Mouse (Mus musculus) urinary bladder, adult 2 months (tissue): Measurements from ENCODE around the gene Elf2. TPM values are rescaled to one million over a fixed set of nuclear protein-coding genes. Genes with fewer than 3 reads are reported as not detected.
A peak's percentile ranks its signal among the peaks of the same experiment; 100 is the strongest.
"Not testable (repeated sequence)": the region's sequence is repeated elsewhere in the genome, so short reads cannot be mapped to it uniquely, and the experiment has no call there.

Experiments
- DNase-seq: peaks from one replicate; pipeline ENCODE4 v3.0.0; 2022; ENCODE audit warnings: low spot score
- polyA plus RNA-seq: library from polyadenylated mRNA; depleted of rRNA; stranded (reverse); fragments of >200 nt; gene quantifications from 2 replicates; pipeline ENCODE4 v1.2.3, GENCODE M21; 2012

Gene Elf2
- polyA plus RNA-seq, 1 experiment: 52.0 TPM

DNA sequence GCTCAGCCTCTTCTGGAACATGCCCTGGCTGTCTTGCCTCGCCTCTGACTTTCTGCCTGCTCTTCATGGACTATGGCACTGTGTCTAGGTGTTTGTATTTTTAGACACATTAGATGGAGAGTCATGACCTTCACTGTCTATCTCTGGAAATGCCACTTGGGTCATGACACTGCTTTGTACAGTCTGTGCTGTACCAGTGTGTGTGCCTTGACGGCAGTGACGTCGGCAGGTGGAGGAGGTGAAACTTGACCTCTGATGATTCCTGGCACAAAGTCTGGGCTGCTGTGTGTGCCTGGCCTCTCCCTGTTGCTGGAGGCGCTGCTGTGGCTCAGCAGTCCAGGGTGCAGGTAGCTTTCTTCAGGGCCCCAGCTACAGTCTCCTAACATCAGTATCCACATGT is 107.0 kb downstream of the Elf2 start:
- DNase-seq: no peak

DNA sequence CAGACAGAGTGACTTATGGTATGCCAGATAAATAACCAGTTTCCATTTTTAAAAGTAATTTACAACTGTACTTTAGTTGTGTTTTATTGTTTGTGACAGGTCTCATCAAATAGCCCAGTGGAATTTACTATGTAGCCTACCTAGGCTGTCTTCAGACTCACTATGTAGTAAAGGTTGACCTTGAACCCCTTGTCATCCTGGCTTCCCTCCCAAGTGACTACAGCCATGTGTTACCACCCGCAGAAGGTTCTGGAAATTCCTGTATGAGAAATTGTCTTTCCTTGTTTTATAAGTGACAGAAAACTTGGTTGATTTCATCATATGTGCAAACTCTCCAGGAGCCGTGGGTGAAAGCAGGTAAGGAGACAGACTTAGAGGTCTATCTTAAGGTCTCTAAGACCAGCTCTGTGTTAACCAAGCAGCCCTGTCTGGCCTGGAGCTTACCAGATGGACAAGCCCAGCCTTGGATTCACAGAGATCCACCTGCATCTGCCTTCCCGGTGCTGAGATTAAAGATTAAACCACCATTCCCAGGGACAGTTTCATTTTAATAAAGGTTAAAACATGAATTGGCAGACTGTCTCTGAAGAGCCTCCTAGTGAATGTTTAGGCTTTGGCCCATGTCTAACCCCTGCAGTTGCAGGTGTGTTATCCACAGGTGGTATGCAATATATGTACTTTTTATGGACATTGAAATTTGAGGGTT is 108.1 kb downstream of the Elf2 start:
- no peak for DNase-seq

DNA sequence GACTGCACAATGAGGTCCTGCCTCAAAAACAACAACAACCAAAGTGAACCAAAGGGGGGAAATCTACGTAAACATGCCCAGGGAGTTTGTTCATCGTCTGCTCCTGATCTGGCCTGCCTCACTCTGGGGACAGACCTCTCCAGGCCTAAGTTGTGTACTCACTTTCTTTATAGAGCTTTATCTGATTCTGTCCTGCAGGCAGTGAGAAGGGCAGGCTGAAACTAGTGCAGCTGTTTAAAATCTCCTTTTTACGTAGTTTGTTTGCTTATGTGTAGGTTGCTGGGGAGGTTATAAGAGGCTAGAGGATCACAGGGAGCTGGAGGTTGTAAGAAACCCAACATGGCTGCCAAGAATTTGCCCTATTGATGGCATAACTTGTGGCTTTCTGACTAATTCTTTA is 109.0 kb downstream of the Elf2 start:
- DNase-seq: no peak

DNA sequence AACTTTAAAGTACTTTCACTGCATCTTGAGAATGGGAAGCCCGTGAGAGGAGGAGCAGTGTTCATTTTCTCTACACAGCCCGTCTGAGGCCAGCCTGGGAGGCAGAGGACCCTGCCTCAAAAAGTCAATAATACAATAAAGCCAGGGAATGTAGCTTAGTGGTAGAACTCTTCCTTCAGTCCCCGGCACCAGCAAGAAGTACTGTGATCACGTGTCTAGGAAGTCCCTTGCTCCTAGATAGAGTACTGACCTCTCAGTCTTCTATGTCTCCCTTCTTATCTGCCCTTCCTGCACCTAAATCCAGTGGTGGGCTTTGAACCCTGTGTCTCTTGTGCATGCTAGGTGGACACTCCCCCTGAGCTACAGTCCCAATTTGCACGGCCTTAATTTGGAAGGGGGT is 109.6 kb downstream of the Elf2 start:
- no peak for DNase-seq

DNA sequence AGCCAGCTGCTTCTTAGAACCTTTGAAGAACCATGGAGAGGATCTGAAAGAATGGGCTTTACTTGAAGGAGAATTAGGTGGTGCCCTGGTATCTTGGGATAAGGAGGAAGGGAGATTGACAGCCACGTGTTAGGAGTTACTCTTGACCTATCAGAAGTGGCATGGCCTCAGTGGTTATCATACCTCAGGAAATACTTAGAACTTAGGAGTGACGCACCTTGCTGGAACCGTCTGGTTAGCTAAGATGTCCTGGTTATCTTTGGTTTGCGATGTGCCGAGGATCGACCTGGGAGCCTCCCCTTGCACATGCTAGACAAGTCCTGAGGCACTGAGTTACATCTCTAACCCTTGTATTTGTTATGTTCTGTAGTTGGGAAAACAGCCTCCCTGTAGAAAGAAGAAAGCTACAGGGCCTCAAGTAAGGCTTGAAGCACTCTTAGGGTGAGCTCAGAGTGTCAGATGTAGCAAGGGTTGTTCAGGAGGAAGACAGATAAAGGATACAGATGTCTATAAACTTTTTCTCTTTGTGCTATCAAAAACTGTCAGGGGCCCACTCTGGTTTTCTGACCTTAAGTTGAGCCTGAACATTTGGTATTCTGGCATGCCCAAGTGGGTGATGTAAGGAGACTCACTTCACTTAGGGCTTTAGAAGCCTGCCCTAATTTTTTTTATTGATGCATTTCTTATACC is 110.2 kb downstream of the Elf2 start:
- no peak for DNase-seq

DNA sequence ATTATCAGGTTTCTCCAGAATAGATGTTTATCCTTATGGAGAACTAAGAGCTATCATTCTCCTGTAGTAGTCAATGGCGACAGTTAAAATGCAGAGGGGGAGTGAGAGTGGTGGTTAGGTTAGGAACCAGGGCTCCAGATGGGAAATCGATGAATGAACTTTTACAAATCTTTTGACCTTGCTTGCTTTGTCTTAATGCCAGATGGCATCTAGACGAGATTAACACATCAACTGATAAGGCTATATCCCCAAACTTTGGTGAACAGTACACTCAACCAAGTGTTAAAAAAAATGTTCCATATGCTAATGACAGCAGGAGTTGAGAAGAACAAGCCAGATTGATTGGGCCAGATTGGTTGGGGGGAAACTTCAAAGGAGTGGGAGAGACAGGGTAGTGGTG is 111.2 kb downstream of the Elf2 start:
- DNase-seq: no peak

DNA sequence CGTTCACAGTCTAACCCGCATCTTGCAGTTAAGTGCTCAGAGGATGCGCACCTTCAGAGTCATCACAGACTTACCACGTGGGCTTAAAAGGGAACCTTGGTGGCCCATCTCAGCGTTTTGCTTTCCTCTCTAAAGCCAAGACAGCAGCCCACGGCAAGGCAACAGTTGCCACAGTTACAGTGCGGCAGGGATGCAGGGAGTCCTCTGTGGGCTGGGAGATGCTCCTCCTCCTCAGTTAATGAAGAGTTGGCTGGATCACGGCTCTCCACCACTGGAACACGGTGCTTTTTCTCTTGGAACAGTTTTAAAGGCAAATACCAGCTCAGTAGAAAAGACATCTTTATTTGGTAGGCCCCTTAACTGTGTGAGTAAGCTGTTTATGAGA is 111.7 kb downstream of the Elf2 start:
- no peak for DNase-seq

DNA sequence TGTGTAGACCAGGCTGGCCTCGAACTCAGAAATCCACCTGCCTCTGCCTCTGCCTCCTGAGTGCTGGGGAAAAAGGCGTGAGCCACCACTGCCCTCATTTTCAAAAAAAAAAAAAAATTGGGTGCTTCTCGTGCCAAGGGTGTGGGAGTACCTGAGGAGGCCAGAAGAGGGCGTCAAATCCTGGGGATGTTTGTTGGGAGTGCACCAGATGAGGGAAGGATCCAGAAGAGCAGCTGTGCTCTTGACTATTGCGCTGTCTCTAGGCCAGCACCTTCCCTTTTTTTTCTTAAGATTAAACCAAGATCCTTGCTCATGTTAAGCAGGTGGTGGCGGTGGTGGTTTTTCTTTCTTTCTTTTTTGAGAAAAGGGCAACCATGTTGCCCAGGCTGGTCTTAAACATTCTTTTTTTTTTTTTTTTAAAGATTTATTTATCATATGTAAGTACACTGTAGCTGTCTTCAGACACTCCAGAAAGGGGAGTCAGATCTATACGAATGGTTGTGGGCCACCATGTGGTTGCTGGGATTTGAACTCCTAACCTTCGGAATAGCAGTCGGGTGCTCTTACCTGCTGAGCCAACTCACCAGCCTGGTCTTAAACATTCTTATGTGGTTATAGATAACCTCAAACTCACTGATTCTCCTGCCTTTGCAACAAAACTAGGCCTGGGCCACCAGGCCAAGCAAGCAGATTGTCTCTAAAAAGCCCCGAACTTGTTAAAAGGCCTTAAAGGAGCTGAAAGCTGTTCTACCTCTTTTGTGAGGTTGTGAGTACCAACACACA is 112.2 kb downstream of the Elf2 start:
- no peak for DNase-seq

DNA sequence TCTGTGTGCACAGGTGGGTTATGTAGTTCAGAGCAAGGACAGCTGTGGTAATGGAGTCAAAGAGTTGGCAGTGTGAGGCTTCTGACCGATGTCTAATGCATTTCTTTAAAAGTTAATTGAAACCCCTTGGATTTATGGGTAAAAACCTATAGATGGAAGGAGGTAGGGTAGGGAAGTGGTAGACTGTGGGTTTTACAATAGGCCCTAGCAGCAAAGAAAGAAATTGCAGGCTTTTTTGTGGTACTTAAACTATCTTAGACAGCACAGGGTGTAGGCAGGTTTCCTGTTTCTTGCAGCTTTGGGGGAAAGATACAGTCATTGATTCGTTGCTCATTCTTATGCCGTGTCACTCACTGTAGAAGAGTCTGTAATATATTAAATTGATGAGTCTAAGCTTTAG is 113.9 kb downstream of the Elf2 start:
- no peak for DNase-seq

DNA sequence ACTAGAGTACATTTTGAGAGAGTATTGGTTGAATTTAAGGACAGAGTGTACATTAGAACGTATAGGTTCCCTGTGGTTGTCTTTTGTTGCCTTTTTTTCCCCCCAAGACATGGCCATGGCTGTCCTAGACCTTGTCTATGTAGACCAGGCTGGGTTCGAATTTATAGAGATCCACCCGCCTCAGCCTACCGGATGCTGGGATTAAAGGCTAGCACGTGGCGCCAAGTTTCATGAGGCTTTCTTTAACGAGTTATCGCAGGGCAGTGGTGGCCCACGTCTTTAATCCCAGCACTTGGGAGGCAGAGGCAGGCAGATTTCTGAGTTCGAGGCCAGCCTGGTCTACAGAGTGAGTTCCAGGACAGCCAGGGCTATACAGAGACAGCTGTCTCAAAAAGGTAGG is 114.5 kb downstream of the Elf2 start:
- no peak for DNase-seq

DNA sequence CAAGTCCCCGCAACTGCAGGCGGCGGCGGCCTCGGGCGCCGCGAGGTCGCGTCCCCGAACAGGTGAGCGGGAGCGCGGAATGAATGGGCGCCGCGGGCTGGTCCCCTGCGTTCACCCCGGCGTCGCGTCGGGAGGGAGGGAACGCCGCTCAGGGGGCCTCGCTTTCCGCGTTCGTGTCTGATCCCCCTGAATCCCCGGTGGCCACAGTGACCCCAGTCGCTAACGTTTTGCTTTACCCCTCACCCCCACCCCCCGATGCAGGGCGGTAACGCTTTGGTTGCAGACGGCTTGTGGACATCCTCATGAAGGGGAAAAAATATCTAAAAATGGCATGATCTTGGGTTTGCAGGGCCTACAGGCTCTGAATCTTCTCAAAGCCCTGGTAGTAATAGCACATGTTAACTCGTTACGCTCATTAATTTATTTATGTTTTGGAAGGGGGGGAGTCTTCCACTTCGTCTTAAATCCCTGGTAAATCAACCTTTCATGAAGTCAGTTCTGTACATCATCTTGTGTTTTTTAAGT is 115.2 kb downstream of the Elf2 start:
- no peak for DNase-seq

DNA sequence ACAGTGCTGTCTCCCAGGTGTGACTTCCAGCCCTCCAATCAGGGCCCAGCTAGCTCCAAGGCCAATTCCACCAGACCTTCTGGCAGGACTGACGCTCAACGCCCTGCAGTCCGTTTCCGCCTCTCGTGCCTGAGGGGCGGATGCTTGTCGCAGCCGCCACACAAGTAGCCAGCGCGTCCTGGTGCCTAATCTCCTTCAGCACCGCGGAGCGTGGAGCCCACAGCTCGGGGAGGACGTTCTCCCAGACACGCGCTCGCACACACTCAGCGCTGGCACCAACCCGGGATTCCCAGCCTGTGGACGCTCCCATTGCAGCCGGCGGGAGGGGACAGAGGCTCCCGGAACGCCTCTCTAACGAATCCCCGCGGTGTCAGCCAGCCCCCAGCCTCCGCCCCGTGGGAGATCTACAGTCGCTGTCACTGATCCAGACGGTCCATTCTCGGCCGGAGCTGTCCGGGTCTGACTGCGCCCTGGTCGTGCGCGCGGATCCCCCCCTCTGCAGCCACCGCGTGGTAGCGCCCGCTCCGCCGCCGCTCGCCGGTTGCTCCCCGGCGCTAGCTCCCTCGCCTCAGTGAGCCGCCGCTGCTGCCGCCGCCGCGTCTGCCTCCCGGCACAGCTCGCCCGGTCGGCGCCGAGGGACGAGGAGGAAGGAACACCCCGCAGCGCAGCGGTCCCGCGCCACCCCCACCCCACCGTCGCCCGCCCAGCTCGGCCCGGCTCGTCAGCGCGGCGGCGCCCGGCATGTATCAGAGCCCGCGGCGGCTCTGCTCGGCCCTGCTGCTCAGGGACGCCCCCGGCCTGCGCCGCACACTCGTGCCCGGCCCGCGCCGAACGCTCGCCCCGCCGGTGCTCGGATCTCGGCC is 115.9 kb downstream of the Elf2 start, which contains the start of gene Noct:
Gene Noct (plus strand): TSS at position 85 of the 863 bp plus-strand sequence.
- DNase-seq: peak; percentile 93

DNA sequence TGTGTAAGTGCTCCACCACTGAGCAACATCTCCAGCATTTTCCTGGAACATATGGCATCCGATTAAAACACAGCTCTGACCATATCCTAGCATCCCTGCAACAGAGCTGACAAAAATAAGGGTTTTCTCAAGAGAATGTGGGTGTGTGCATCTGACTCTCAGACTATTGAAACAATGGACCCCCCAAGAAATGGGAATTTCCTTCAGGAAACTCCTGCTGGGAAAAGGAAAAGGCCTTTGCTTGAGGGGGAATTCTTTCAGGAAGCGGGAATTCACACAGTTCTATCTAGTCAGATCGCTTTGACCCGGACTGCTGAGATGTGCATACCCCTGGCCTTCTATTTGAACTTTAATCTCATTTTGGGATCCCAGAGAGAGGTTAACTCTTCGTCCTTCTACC is 116.9 kb downstream of the Elf2 start:
- DNase-seq: no peak

DNA sequence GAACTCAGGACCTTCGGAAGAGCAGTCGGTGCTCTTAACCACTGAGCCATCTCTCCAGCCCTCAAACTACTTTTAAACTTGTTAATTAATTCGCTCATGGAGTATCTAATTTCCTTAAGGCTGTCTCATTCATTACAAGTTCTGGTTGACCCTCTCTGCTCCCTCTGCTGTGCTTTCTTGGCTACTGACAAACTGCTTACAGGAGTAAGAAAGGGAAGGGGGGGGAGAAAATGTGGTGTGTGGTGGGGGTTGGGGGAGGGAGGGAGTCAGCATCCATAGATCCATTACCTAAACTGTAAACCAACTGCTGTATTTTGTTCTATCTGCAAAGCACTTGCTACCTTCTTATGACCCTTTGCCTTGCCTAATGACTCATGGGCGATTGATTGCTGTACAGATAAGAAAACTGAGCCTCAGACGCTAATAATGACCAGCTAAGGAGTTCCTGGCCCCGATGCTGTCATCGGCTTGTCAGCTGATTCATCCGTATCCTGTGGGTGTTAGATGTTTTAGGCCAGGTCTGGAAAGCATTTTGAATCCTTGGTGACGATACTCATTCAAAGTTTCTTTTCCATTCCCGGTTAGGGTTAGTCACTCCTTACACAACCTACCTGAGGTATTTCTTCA is 117.5 kb downstream of the Elf2 start:
- no peak for DNase-seq

DNA sequence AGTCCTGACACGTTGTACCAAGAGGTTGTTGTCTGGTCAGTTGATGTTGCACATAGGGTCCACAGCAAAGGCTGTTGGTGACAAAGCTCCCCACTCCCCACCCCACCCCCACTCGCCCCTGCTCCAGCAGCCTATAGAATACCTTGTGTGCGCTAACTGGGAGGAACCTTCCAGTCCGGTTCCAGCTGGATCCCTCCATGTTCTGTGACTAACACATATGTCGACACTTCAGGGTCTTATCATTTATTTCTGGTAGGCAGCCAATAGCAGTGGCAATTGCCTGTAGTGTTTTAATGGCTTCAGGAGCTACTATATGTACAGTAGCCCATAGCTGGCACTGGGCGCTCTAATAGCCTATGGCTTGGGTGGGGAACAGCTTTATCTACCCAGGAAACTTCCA is 118.2 kb downstream of the Elf2 start:
- DNase-seq: no peak

DNA sequence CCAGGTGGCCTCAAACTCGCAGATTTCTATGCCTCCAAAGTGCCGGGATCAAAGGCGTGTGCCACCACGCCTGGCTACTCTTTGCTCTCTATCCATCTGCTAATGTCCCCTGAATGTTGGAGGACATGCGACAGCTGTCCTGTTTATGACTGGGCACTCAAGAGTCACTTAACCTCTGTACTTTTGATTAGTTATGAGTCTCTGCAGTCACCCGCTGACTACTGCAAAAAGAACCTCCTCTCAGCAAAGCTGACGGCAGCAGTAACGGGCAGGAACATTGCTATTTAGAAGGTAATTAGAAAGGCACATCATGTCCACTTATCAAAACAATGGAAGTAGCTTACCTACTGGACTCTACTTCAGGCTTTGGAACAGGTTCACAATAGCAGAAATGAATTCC is 118.6 kb downstream of the Elf2 start:
- DNase-seq: no peak

DNA sequence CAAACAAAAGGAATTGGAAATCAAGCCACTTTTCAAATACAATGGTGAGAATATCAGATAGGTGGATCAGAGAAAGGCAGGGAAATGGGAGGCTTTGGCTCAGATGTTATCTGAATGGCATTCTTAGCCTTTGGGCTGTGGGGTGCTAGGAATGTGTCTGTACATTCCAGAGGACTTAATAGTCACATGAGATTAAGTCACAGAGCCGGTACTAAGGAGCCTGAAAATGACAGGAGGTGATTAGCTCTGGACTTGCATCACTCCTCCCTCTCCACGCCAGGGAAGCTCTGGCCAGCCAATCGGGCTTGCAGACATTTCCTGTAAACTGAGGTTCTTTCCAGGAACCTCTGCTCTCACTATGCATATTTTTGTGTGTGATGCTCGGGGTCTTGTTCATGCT is 119.6 kb downstream of the Elf2 start:
- DNase-seq: no peak

DNA sequence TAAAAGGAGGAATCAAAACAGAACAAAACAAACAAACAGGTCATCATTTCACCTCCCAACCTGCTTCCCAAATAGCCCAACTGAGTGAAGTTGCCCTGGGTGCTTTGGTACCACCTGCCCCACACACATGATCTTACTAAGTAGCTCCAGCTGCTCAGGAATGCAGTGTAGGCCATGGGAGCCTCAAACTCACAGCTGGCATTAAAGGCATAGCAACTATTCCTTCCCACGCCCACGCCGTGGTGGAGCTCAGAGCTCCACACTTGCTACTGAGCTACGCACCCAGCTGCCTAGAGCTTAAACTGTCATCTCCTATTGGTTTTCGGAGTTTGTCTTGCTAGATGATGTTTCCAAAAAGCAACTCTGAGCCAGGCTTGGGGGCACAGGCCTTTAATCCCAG is 121.2 kb downstream of the Elf2 start:
- no peak for DNase-seq

DNA sequence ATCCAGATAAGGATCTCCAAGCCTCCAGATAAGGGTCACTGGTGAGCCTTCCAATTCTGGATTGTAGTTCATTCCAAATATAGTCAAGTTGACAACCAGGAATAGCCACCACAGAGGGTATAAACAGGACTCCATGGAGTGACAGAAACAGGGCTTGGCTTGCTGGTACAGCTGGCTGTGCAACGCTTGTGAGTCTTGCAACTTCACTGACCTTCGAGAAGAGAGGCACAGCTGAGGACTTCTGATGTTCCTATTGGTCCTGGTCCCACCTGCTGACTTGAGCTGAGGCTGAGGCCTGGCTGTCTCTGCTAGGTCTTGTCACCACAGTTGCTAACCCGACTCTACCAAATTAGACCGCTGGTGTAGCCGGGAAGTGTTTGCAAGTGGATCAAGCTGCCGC is 122.1 kb downstream of the Elf2 start:
- DNase-seq: not testable (repeated sequence)

DNA sequence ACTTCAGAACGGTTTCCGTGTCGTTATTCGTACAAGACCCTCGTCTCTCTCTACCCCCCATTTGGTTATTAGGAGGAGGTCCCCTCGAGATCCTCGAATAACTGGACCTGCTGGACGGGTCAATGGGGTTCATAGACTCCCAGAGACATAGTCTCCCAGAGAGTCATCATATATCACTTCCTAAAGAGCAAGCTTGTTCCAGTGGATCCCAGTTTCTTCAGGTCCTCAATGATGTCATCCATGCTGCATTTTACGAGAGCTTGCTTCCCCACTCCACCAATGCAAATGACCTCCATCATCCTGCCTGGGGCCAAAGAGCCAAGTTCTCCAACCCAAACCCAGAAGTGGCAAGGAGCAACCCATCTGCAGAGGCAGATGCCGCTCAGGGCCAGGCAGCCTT is 124.1 kb downstream of the Elf2 start:
- not testable (repeated sequence) for DNase-seq

DNA sequence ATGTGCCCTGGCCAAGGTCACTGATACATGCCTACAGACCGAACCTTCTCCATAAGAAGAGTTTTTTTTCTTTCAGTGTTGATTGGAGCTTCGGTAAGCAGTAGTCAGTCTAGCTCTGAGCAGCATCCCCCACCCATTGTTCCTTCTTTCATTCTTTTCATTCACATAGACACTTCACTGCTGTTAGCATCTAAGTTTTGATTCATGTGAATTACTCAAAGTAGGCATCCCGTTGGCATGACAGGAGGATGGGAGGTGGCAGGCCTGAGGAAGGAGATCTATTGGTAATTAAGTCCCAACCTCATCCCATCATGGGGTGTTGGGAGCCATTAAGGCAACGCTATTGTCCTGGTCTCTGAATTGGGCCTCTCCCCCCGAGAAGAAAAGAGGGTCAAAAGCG is 124.8 kb downstream of the Elf2 start:
- DNase-seq: no peak
